Mouse (Mus musculus) bone marrow macrophage, adult 2 months (primary cell): ENCODE data around the gene Ctnna3. TPM values are rescaled to one million over a fixed set of nuclear protein-coding genes. Genes with fewer than 3 reads are reported as not detected.

Experiments used
- H3K27ac ChIP-seq: 2 replicates; pipeline ENCODE4 v1.5.1; 2012; ENCODE audit warnings: low read depth, low read length; ENCODE audit not compliant: insufficient read depth
- H3K4me1 ChIP-seq: 2 replicates; pipeline ENCODE4 v1.6.1; 2012; ENCODE audit warnings: low read length; ENCODE audit not compliant: control insufficient read depth, insufficient read depth
- H3K4me3 ChIP-seq: 2 replicates; pipeline ENCODE4 v1.5.1; 2012; ENCODE audit warnings: mild to moderate bottlenecking, low read length, moderate library complexity; ENCODE audit not compliant: insufficient read depth
- CTCF ChIP-seq: IDR thresholded peaks from 2 replicates; pipeline ENCODE4 v1.5.1; 2012; ENCODE audit warnings: low read depth, mild to moderate bottlenecking, low read length, moderate library complexity
- POLR2A ChIP-seq: IDR thresholded peaks from 2 replicates; pipeline ENCODE4 v1.6.1; 2012; ENCODE audit warnings: mild to moderate bottlenecking, low read depth, low read length, borderline replicate concordance
- polyA plus RNA-seq: library from polyadenylated mRNA; stranded (reverse); fragments of >200 nt; gene quantifications from 2 replicates; pipeline ENCODE4 v1.2.4, GENCODE M21; 2012; ENCODE audit not compliant: missing spikeins, insufficient read depth, insufficient read length

Ctnna3 gene
- polyA plus RNA-seq, 1 experiment = not detected

- TF ChIP-seq CTCF (no peak), POLR2A (no peak)
- H3K4me3 ChIP-seq = no peak overlapping the region
These were observed 688.9 kb downstream of the Ctnna3 start for GRCm38 (mm10) chr10:64118833-64119232.

GRCm38 (mm10) chr10:64130397-64131150, 700.7 kb downstream of the Ctnna3 start:
- no peak overlapping the region for H3K27ac ChIP-seq
- H3K4me3 ChIP-seq = no peak overlapping the region
- H3K4me1 ChIP-seq = no peaks in the 10 kb centered on the region
- TF ChIP-seq CTCF = no peak
- TF ChIP-seq POLR2A = no peak

More at GRCm38 (mm10) chr10:64118833-64119232, 688.9 kb downstream of the Ctnna3 start:
- Histone ChIP-seq H3K27ac (no peak overlapping the region), H3K4me1 (no peaks in the 10 kb centered on the region)

- Histone ChIP-seq H3K27ac (no peak overlapping the region), H3K4me1 (no peaks in the 10 kb centered on the region), H3K4me3 (no peak overlapping the region)
- TF ChIP-seq CTCF (no peak), POLR2A (no peak)
These were observed 703.6 kb downstream of the Ctnna3 start for GRCm38 (mm10) chr10:64133461-64133860.

- TF ChIP-seq CTCF = no peak
- no peak for TF ChIP-seq POLR2A
- no peaks in the 10 kb centered on the region for H3K4me1 ChIP-seq
These were observed 705.6 kb downstream of the Ctnna3 start for GRCm38 (mm10) chr10:64135481-64135880.

GRCm38 (mm10) chr10:64146511-64146910, 716.6 kb downstream of the Ctnna3 start:
- Histone ChIP-seq H3K27ac (no peak overlapping the region), H3K4me1 (no peaks in the 10 kb centered on the region), H3K4me3 (no peak overlapping the region)
- TF ChIP-seq POLR2A = no peak
- TF ChIP-seq CTCF = no peak

More at GRCm38 (mm10) chr10:64135481-64135880, 705.6 kb downstream of the Ctnna3 start:
- no peak overlapping the region for H3K27ac ChIP-seq
- H3K4me3 ChIP-seq = no peak overlapping the region

- H3K4me1 ChIP-seq = no peaks in the 10 kb centered on the region
These were observed 751.8 kb downstream of the Ctnna3 start for GRCm38 (mm10) chr10:64181696-64182095.

GRCm38 (mm10) chr10:64182731-64183130, 752.8 kb downstream of the Ctnna3 start:
- Histone ChIP-seq H3K27ac (no peak overlapping the region), H3K4me3 (no peak overlapping the region), H3K4me1 (no peaks in the 10 kb centered on the region)
- no peak for TF ChIP-seq CTCF
- no peak for TF ChIP-seq POLR2A

More at GRCm38 (mm10) chr10:64181696-64182095, 751.8 kb downstream of the Ctnna3 start:
- no peak overlapping the region for H3K4me3 ChIP-seq
- no peak overlapping the region for H3K27ac ChIP-seq
- no peak for TF ChIP-seq POLR2A
- no peak for TF ChIP-seq CTCF

GRCm38 (mm10) chr10:64188046-64188445, 758.1 kb downstream of the Ctnna3 start:
- H3K4me3 ChIP-seq = no peak overlapping the region
- no peaks in the 10 kb centered on the region for H3K4me1 ChIP-seq
- no peak overlapping the region for H3K27ac ChIP-seq
- TF ChIP-seq POLR2A = no peak
- TF ChIP-seq CTCF = no peak

- TF ChIP-seq CTCF = no peak
- no peak for TF ChIP-seq POLR2A
These were observed 767.7 kb downstream of the Ctnna3 start for GRCm38 (mm10) chr10:64197584-64197983.

GRCm38 (mm10) chr10:64215632-64216031, 785.7 kb downstream of the Ctnna3 start:
- no peak for TF ChIP-seq CTCF
- no peak for TF ChIP-seq POLR2A
- H3K4me3 ChIP-seq = no peak overlapping the region
- H3K4me1 ChIP-seq = no peaks in the 10 kb centered on the region
- H3K27ac ChIP-seq = no peak overlapping the region

More at GRCm38 (mm10) chr10:64197584-64197983, 767.7 kb downstream of the Ctnna3 start:
- Histone ChIP-seq H3K27ac (no peak overlapping the region), H3K4me3 (no peak overlapping the region), H3K4me1 (no peaks in the 10 kb centered on the region)

- no peak overlapping the region for H3K27ac ChIP-seq
These were observed 793.1 kb downstream of the Ctnna3 start for GRCm38 (mm10) chr10:64223023-64223422.

More at GRCm38 (mm10) chr10:64223023-64223422, 793.1 kb downstream of the Ctnna3 start:
- Histone ChIP-seq H3K4me1 (no peaks in the 10 kb centered on the region), H3K4me3 (no peak overlapping the region)
- TF ChIP-seq POLR2A (no peak), CTCF (no peak)
